Mouse (Mus musculus) right cerebral cortex, postnatal 25 days (tissue): ENCODE data around the gene Fam170b.

Experiments used
- DNase-seq: peaks from one replicate; pipeline ENCODE4 v3.0.0; 2022

Fam170b gene

GRCm38 (mm10) chr14:32827994-32828650 lies 5.6 kb upstream of the Fam170b start:
- peak; percentile 17 for DNase-seq

GRCm38 (mm10) chr14:32835181-32835580 lies 1.4 kb downstream of the Fam170b start:
- DNase-seq, result no peak

GRCm38 (mm10) chr14:32835596-32835995 lies 1.8 kb downstream of the Fam170b start:
- no peak for DNase-seq

- no peak for DNase-seq
Observed at GRCm38 (mm10) chr14:32836191-32836590, 2.4 kb downstream of the Fam170b start.

- DNase-seq, result no peak
Observed at GRCm38 (mm10) chr14:32842052-32842451, 8.3 kb downstream of the Fam170b start.

- DNase-seq, result no peak
Observed at GRCm38 (mm10) chr14:32854059-32854458, 20.3 kb downstream of the Fam170b start.

GRCm38 (mm10) chr14:32856246-32856645 lies 22.5 kb downstream of the Fam170b start:
- no peak for DNase-seq

- DNase-seq, result peak; percentile 34
Observed at GRCm38 (mm10) chr14:32856681-32857328, 23.0 kb downstream of the Fam170b start, which contains the start of gene Vstm4. Gene Vstm4, plus strand, starts transcription at chr14:32856756.

- no peak for DNase-seq
Observed at GRCm38 (mm10) chr14:32858361-32858760, 24.6 kb downstream of the Fam170b start.

- no peak for DNase-seq
Observed at GRCm38 (mm10) chr14:32858941-32859510, 25.3 kb downstream of the Fam170b start.

GRCm38 (mm10) chr14:32859831-32860569 lies 26.2 kb downstream of the Fam170b start:
- no peak for DNase-seq

- DNase-seq, result no peak
Observed at GRCm38 (mm10) chr14:32861149-32861581, 27.4 kb downstream of the Fam170b start.

GRCm38 (mm10) chr14:32861656-32862055 lies 27.9 kb downstream of the Fam170b start:
- DNase-seq, result no peak

- DNase-seq, result no peak
Observed at GRCm38 (mm10) chr14:32865331-32865730, 31.6 kb downstream of the Fam170b start.

GRCm38 (mm10) chr14:32871963-32872362 lies 38.2 kb downstream of the Fam170b start:
- DNase-seq, result no peak

GRCm38 (mm10) chr14:32877549-32877948 lies 43.8 kb downstream of the Fam170b start:
- no peak for DNase-seq

- DNase-seq, result no peak
Observed at GRCm38 (mm10) chr14:32880332-32880731, 46.6 kb downstream of the Fam170b start.

GRCm38 (mm10) chr14:32881693-32882092 lies 47.9 kb downstream of the Fam170b start:
- no peak for DNase-seq
